Mouse (Mus musculus): ENCODE results near the gene Rprd2. TPM values are rescaled to one million over a fixed set of nuclear protein-coding genes. Genes with fewer than 3 reads are reported as not detected.

Rprd2 gene
- polyA plus RNA-seq, 1 experiment: 37.1 TPM

DNA sequence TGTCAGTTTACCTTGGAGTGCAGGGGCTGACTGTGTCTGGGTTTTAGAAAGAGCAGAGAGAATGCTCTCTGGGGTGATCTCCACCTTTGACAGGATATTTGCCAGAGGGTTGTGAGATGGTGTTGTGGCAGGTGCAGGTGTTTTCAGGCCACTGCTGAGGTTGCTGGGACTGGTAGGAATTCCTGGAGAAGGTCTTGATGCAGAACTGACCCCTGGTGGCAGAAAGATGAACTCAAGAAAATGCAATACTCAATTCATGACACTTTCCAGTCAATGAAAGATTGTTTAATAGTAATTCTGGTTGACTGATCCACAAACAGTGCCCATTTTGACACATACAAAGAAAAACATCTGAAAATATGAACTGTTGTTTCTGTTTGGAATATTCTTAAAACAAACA lies 46.7 kb downstream of the Rprd2 start:
- no peak for TF ChIP-seq POLR2A (IDR thresholded peaks at IDR 0.05; ENCODE audit: low read depth, low read length)
- 0 out of 2 replicates have a peak, but pooled peaks have one; percentile 18 for TF ChIP-seq CTCF (IDR thresholded peaks at IDR 0.05; ENCODE audit: borderline replicate concordance, insufficient read depth, low read length)
- Histone ChIP-seq H3K4me3 (ENCODE audit: insufficient read depth, low read length) (no peak overlapping the region), H3K4me1 (ENCODE audit: control insufficient read depth, insufficient read depth, low read length) (no peaks in the 10 kb centered on the region), H3K27ac (ENCODE audit: insufficient read depth, low read length) (no peak overlapping the region)

GRCm38 (mm10) chr3:95765534-95765933 lies 53.1 kb downstream of the Rprd2 start:
- Histone ChIP-seq H3K4me3 (ENCODE audit: insufficient read depth, low read length) (no peak overlapping the region), H3K27ac (ENCODE audit: insufficient read depth, low read length) (no peak overlapping the region), H3K4me1 (ENCODE audit: control insufficient read depth, insufficient read depth, low read length) (no peaks in the 10 kb centered on the region)
- TF ChIP-seq CTCF (IDR thresholded peaks at IDR 0.05; ENCODE audit: borderline replicate concordance, insufficient read depth, low read length) (no peak), POLR2A (IDR thresholded peaks at IDR 0.05; ENCODE audit: low read depth, low read length) (no peak)

GRCm38 (mm10) chr3:95763811-95764210 lies 54.9 kb downstream of the Rprd2 start:
- H3K27ac ChIP-seq (ENCODE audit: insufficient read depth, low read length): no peak overlapping the region
- H3K4me1 ChIP-seq (ENCODE audit: control insufficient read depth, insufficient read depth, low read length): no peaks in the 10 kb centered on the region
- no peak overlapping the region for H3K4me3 ChIP-seq (ENCODE audit: insufficient read depth, low read length)
- no peak for TF ChIP-seq CTCF (IDR thresholded peaks at IDR 0.05; ENCODE audit: borderline replicate concordance, insufficient read depth, low read length)
- no peak for TF ChIP-seq POLR2A (IDR thresholded peaks at IDR 0.05; ENCODE audit: low read depth, low read length)

GRCm38 (mm10) chr3:95762961-95763360 lies 55.7 kb downstream of the Rprd2 start:
- H3K4me3 ChIP-seq (ENCODE audit: insufficient read depth, low read length): no peak overlapping the region
- H3K4me1 ChIP-seq (ENCODE audit: control insufficient read depth, insufficient read depth, low read length): no peaks in the 10 kb centered on the region
- TF ChIP-seq CTCF (IDR thresholded peaks at IDR 0.05; ENCODE audit: borderline replicate concordance, insufficient read depth, low read length) (no peak), POLR2A (IDR thresholded peaks at IDR 0.05; ENCODE audit: low read depth, low read length) (no peak)
- no peak overlapping the region for H3K27ac ChIP-seq (ENCODE audit: insufficient read depth, low read length)

- no peak overlapping the region for H3K27ac ChIP-seq (ENCODE audit: insufficient read depth, low read length)
Measured at GRCm38 (mm10) chr3:95761771-95762170, 56.9 kb downstream of the Rprd2 start.

DNA sequence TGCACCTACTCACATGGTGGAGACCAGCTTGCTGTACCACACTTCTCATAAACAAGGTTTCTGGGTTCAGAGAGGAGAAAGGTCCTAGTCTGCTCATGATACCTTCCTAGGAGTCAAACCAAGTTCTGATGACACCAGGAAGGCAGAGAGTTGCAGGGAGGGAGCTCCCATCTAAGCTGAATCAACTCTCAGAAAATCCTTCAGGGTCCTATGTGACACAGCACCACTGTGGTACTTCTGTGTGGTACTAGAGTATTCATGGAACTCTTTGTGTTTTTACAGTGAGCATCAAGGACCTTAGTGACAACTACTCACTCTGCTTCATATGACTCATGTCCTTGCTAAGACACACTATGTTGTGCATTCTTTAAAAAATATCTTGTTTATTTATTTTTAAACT lies 58.0 kb downstream of the Rprd2 start:
- Histone ChIP-seq H3K4me3 (ENCODE audit: insufficient read depth, low read length) (no peak overlapping the region), H3K4me1 (ENCODE audit: control insufficient read depth, insufficient read depth, low read length) (no peaks in the 10 kb centered on the region), H3K27ac (ENCODE audit: insufficient read depth, low read length) (no peak overlapping the region)
- no peak for TF ChIP-seq POLR2A (IDR thresholded peaks at IDR 0.05; ENCODE audit: low read depth, low read length)

More at GRCm38 (mm10) chr3:95761771-95762170, 56.9 kb downstream of the Rprd2 start:
- Histone ChIP-seq H3K4me1 (ENCODE audit: control insufficient read depth, insufficient read depth, low read length) (no peaks in the 10 kb centered on the region), H3K4me3 (ENCODE audit: insufficient read depth, low read length) (no peak overlapping the region)
- TF ChIP-seq CTCF (IDR thresholded peaks at IDR 0.05; ENCODE audit: borderline replicate concordance, insufficient read depth, low read length) (no peak), POLR2A (IDR thresholded peaks at IDR 0.05; ENCODE audit: low read depth, low read length) (no peak)

- H3K27ac ChIP-seq (ENCODE audit: insufficient read depth, low read length): no peak within 1 kb of the TSS
- TF ChIP-seq CTCF (IDR thresholded peaks at IDR 0.05; ENCODE audit: borderline replicate concordance, insufficient read depth, low read length): no peak
- TF ChIP-seq POLR2A (IDR thresholded peaks at IDR 0.05; ENCODE audit: low read depth, low read length): no peak
Measured at GRCm38 (mm10) chr3:95760106-95760505, 58.6 kb downstream of the Rprd2 start, which contains the start of gene Tars2. Gene Tars2, minus strand, starts transcription at chr3:95760206.

DNA sequence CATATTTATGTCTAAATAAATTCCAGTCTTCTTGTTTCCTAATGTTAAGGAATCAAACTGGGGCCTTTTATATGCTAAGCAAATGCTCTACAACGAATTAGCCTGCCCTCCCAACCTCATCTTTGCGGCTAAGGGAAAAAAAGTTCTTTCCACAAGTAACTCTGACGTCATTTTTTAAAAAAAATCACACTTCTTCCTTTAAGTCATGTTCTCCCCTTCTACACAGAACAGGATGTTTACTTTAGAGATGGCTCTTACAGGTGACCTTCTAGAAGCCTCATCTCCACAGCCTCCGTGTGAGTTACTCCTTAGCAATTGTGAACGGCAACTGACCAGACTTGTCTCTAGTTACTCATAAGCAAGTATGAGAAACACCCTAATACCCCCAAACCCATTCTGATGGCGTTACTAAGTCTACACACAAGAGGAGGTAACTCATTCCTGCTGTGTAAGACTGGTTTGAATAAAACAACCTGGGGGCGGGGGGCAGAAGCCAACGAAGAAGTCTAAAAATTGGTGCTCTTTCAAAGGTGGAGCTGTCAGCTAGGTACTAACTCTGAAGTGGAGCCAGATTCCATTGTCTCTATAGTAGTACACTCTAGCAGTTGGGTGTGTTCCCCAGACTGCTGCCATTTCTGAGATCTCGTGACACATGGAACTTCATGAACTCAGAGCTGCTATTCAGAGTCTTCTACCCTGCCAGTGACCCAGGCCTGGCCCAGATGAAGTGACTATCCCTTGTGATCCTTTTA lies 60.0 kb downstream of the Rprd2 start:
- no peak overlapping the region for H3K4me3 ChIP-seq (ENCODE audit: insufficient read depth, low read length)
- H3K4me1 ChIP-seq (ENCODE audit: control insufficient read depth, insufficient read depth, low read length): no peaks in the 10 kb centered on the region
- TF ChIP-seq POLR2A (IDR thresholded peaks at IDR 0.05; ENCODE audit: low read depth, low read length): no peak
- TF ChIP-seq CTCF (IDR thresholded peaks at IDR 0.05; ENCODE audit: borderline replicate concordance, insufficient read depth, low read length): no peak
- H3K27ac ChIP-seq (ENCODE audit: insufficient read depth, low read length): no peak overlapping the region

More at GRCm38 (mm10) chr3:95760106-95760505, 58.6 kb downstream of the Rprd2 start, which contains the start of gene Tars2:
- H3K4me3 ChIP-seq (ENCODE audit: insufficient read depth, low read length): no peak within 1 kb of the TSS
- no peaks in the 10 kb centered on the region for H3K4me1 ChIP-seq (ENCODE audit: control insufficient read depth, insufficient read depth, low read length)

GRCm38 (mm10) chr3:95756808-95757207 lies 61.9 kb downstream of the Rprd2 start:
- TF ChIP-seq POLR2A (IDR thresholded peaks at IDR 0.05; ENCODE audit: low read depth, low read length) (no peak), CTCF (IDR thresholded peaks at IDR 0.05; ENCODE audit: borderline replicate concordance, insufficient read depth, low read length) (no peak)
- Histone ChIP-seq H3K4me1 (ENCODE audit: control insufficient read depth, insufficient read depth, low read length) (no peaks in the 10 kb centered on the region), H3K4me3 (ENCODE audit: insufficient read depth, low read length) (no peak overlapping the region), H3K27ac (ENCODE audit: insufficient read depth, low read length) (no peak overlapping the region)
